Mouse (Mus musculus): ENCODE measurements at regions not wholly inside any gene's neighbourhood (a gene's known extent, or its start where the extent isn't known, plus 50 kb on each side); places are given as distances from the start of the nearest gene placed in this dataset.

- Histone ChIP-seq H3K9me3 (no peaks in the 10 kb centered on the region), H3K4me3 (no peak overlapping the region), H3K36me3 (replicated peaks) (no peaks in the 10 kb centered on the region), H3K9ac (no peak overlapping the region), H3K4me2 (no peak overlapping the region), H3K4me1 (no peaks in the 10 kb centered on the region), H3K27ac (no peak overlapping the region), H3K27me3 (replicated peaks) (no peaks in the 10 kb centered on the region)
- ATAC-seq (replicated peaks) = no peak
Measured at GRCm38 (mm10) chr14:17234898-17235297, 415.9 kb upstream of the Rarb start.

GRCm38 (mm10) chr14:17211502-17211901 lies 392.5 kb upstream of the Rarb start:
- no peak overlapping the region for H3K9ac ChIP-seq
- no peaks in the 10 kb centered on the region for H3K9me3 ChIP-seq
- H3K27me3 ChIP-seq (replicated peaks) = no peaks in the 10 kb centered on the region
- no peak overlapping the region for H3K27ac ChIP-seq
- no peak overlapping the region for H3K4me2 ChIP-seq
- ATAC-seq (replicated peaks) = no peak
- H3K4me1 ChIP-seq = no peaks in the 10 kb centered on the region
- H3K36me3 ChIP-seq (replicated peaks) = no peaks in the 10 kb centered on the region
- no peak overlapping the region for H3K4me3 ChIP-seq
- 93% methylated on average over 2 of the region's 2 CpGs for WGBS

- no peak for ATAC-seq (replicated peaks)
- WGBS = 96% methylated on average over 1 of the region's 1 CpGs
- H3K9ac ChIP-seq = no peak overlapping the region
- no peak overlapping the region for H3K27ac ChIP-seq
- H3K36me3 ChIP-seq (replicated peaks) = no peaks in the 10 kb centered on the region
- no peak overlapping the region for H3K4me3 ChIP-seq
- H3K4me2 ChIP-seq = no peak overlapping the region
- H3K4me1 ChIP-seq = no peaks in the 10 kb centered on the region
- H3K9me3 ChIP-seq = no peaks in the 10 kb centered on the region
- no peaks in the 10 kb centered on the region for H3K27me3 ChIP-seq (replicated peaks)
Measured at GRCm38 (mm10) chr14:17205691-17206090, 386.7 kb upstream of the Rarb start.

GRCm38 (mm10) chr14:17203251-17204015 lies 384.5 kb upstream of the Rarb start:
- 50% methylated on average over 1 of the region's 1 CpGs for WGBS
- H3K27ac ChIP-seq = no peak overlapping the region
- no peak overlapping the region for H3K9ac ChIP-seq
- H3K36me3 ChIP-seq (replicated peaks) = no peaks in the 10 kb centered on the region
- no peaks in the 10 kb centered on the region for H3K27me3 ChIP-seq (replicated peaks)
- H3K4me3 ChIP-seq = no peak overlapping the region
- no peaks in the 10 kb centered on the region for H3K4me1 ChIP-seq
- H3K9me3 ChIP-seq = no peaks in the 10 kb centered on the region
- no peak overlapping the region for H3K4me2 ChIP-seq
- ATAC-seq (replicated peaks) = no peak

DNA sequence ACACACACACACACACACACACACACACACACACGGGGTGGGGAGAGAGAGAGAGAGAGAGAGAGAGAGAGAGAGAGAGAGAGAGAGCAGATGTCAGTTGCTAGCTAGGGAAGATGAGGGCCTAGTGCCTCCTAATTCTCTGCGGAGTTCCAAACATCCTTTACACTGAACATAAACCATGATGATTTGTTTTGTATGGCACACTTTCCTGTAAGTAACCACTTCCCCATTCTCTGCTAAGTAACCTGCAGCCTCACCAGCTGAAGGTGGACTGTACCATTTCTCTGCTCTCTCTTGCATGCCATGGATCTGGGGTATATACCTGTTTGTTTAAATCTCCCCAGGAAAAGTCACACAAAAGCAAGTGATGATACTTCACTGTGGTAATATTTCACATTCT lies 374.0 kb upstream of the Rarb start:
- WGBS = 78% methylated on average over 2 of the region's 2 CpGs
- H3K4me1 ChIP-seq = no peaks in the 10 kb centered on the region
- no peaks in the 10 kb centered on the region for H3K36me3 ChIP-seq (replicated peaks)
- H3K9ac ChIP-seq = no peak overlapping the region
- H3K9me3 ChIP-seq = no peaks in the 10 kb centered on the region
- no peaks in the 10 kb centered on the region for H3K27me3 ChIP-seq (replicated peaks)
- H3K27ac ChIP-seq = no peak overlapping the region
- no peak overlapping the region for H3K4me2 ChIP-seq
- no peak overlapping the region for H3K4me3 ChIP-seq
- ATAC-seq (replicated peaks) = no peak

DNA sequence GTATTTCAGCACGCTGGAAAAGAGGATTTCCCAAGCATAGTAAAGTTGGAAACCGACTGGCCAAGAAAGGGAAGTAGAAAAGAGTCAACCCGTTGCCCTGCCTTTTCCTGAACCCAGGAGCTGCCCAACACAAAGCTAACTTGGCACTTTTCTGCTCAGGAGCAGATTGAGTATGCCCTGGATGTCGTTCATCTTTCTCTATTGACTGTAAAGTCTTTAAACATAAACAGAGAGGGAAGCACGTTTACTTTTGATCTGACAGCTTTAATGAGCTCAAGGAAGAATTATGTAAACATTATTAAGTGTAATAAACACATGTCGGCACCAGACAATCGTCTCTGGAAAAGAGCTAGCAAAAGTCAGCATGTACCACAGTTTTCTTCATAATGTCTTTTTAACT lies 354.3 kb upstream of the Rarb start:
- Histone ChIP-seq H3K27me3 (replicated peaks) (no peaks in the 10 kb centered on the region), H3K4me3 (peak overlapping the region; percentile 54), H3K9ac (peak overlapping the region; percentile 50; the same call in 1 of the 2 replicates), H3K4me1 (peaks cover 13% of the 10 kb centered on the region), H3K4me2 (peak overlapping the region; percentile 93), H3K36me3 (replicated peaks) (no peaks in the 10 kb centered on the region), H3K9me3 (no peaks in the 10 kb centered on the region), H3K27ac (no peak overlapping the region)
- 38% methylated on average over 7 of the region's 7 CpGs for WGBS
- peak; percentile 9; the same call in 1 of the 2 replicates for ATAC-seq (replicated peaks)

DNA sequence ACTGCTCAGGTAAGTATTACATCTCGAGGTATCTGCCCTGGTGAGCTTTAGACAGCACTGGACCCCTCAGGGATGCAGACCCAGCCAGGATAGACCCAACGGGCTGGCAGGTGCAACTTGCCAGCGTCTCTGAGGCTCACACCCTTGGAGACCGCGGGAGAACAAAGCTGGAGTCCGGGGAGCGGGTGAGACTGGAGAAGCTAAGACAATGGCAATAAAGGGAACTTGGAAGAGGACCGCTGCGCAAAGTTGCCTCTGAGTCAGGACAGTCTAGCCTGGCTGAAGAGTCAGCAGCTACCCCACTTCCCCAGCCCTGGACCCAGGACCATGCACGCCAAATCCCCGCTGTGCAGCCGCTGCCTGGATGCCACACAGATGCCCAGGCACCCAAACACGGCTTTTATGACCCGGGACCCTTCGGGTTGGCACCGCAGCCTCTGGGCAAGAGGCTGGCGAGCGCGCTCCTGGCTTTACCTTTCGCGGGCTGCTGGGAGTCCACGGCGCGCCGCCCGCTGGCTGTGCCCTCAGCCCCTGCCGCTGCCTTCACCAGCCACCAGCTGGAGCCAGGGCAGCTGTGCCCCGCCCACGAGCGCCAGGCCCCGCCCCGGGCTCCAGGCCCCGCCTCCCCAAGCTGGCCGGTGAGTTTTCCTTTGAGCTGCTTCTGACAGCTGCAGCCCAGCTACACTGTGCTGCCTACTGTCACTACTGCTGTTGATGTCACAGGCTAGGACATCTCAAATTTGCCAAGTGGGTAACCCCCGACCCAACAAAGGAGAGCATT lies 353.6 kb upstream of the Rarb start:
- peak; percentile 98 for ATAC-seq (replicated peaks)
- H3K27me3 ChIP-seq (replicated peaks) = no peaks in the 10 kb centered on the region
- peak overlapping the region; percentile 93 for H3K4me2 ChIP-seq
- no peaks in the 10 kb centered on the region for H3K36me3 ChIP-seq (replicated peaks)
- H3K4me1 ChIP-seq = peaks cover 13% of the 10 kb centered on the region
- H3K27ac ChIP-seq = no peak overlapping the region
- peak overlapping the region; percentile 54 for H3K4me3 ChIP-seq
- 2% methylated on average over 35 of the region's 35 CpGs for WGBS
- peak overlapping the region; percentile 50 for H3K9ac ChIP-seq
- no peaks in the 10 kb centered on the region for H3K9me3 ChIP-seq

GRCm38 (mm10) chr14:17171896-17172295 lies 352.9 kb upstream of the Rarb start:
- H3K4me1 ChIP-seq = peaks cover 13% of the 10 kb centered on the region
- peak overlapping the region; percentile 54 for H3K4me3 ChIP-seq
- no peaks in the 10 kb centered on the region for H3K9me3 ChIP-seq
- H3K27ac ChIP-seq = no peak overlapping the region
- peak; percentile 28; the same call in 1 of the 2 replicates for ATAC-seq (replicated peaks)
- H3K4me2 ChIP-seq = peak overlapping the region; percentile 93
- H3K36me3 ChIP-seq (replicated peaks) = no peaks in the 10 kb centered on the region
- WGBS = 45% methylated on average over 5 of the region's 5 CpGs
- H3K27me3 ChIP-seq (replicated peaks) = no peaks in the 10 kb centered on the region
- H3K9ac ChIP-seq = 0 out of 2 replicates have a peak overlapping the region, but pooled peaks have one; percentile 50

- Histone ChIP-seq H3K4me1 (no peaks in the 10 kb centered on the region), H3K36me3 (replicated peaks) (no peaks in the 10 kb centered on the region), H3K9me3 (no peaks in the 10 kb centered on the region), H3K4me3 (no peak overlapping the region), H3K27me3 (replicated peaks) (no peaks in the 10 kb centered on the region), H3K27ac (no peak overlapping the region), H3K9ac (no peak overlapping the region), H3K4me2 (no peak overlapping the region)
- no peak for ATAC-seq (replicated peaks)
- 85% methylated on average over 4 of the region's 4 CpGs for WGBS
Measured at GRCm38 (mm10) chr14:17158324-17158723, 339.4 kb upstream of the Rarb start.

DNA sequence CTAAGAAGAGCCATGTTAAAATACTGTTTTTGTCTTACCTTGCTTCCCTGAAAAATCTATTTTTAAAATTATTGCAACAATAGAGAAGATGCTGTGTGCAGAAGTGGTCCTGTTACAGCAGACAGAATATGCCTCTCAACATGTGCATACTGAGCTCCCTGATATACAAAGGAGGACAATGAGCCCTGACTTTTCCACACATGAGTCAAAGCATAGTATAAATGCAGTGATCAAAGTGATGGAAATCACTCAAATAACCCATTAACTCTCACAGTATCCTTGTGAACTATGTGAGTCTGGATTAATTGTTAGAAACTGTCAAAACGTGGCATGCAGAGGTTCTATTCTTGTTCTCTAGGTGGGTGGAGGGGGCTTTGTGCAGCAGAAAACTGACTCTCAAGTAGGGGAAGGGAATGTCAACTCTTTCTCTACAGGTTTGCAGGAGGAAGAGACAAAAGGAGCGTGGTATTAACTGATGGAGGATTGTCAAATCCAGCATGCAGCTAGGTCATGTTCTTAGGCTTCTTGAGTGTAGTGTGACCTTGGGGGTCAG lies 337.5 kb upstream of the Rarb start:
- no peaks in the 10 kb centered on the region for H3K9me3 ChIP-seq
- H3K9ac ChIP-seq = no peak overlapping the region
- H3K27ac ChIP-seq = no peak overlapping the region
- H3K36me3 ChIP-seq (replicated peaks) = no peaks in the 10 kb centered on the region
- no peaks in the 10 kb centered on the region for H3K4me1 ChIP-seq
- H3K4me3 ChIP-seq = no peak overlapping the region
- no peak for ATAC-seq (replicated peaks)
- H3K27me3 ChIP-seq (replicated peaks) = no peaks in the 10 kb centered on the region
- WGBS = 60% methylated on average over 2 of the region's 2 CpGs
- H3K4me2 ChIP-seq = no peak overlapping the region

GRCm38 (mm10) chr14:17120679-17121078 lies 301.7 kb upstream of the Rarb start:
- no peaks in the 10 kb centered on the region for H3K9me3 ChIP-seq
- H3K4me1 ChIP-seq = no peaks in the 10 kb centered on the region
- H3K27ac ChIP-seq = no peak overlapping the region
- H3K4me3 ChIP-seq = no peak overlapping the region
- 90% methylated on average over 1 of the region's 1 CpGs for WGBS
- H3K4me2 ChIP-seq = no peak overlapping the region
- no peaks in the 10 kb centered on the region for H3K36me3 ChIP-seq (replicated peaks)
- no peak overlapping the region for H3K9ac ChIP-seq
- H3K27me3 ChIP-seq (replicated peaks) = no peaks in the 10 kb centered on the region
- no peak for ATAC-seq (replicated peaks)

DNA sequence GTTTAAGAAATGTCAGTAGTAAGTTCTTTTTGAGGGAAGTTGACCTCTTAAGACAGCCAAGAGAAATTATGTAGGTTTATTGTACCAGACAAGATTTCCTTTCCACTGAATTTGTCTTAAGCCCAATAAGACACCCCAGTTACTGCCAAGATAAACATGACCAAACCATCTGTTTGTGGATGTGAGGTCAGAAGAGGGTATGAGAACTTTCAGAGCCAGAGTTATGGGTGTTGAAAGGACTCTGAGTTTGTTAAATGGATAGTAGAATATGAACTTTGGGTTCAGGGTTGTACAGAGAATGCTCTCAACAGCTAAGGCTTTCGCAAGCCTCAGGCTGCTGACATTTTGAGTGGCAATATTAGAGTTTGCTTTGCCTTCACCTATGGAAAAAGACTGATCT lies 287.7 kb upstream of the Rarb start:
- H3K27me3 ChIP-seq (replicated peaks) = no peaks in the 10 kb centered on the region
- 88% methylated on average over 1 of the region's 1 CpGs for whole genome bisulfite sequencing
- H3K9me3 ChIP-seq = no peaks in the 10 kb centered on the region
- no peaks in the 10 kb centered on the region for H3K36me3 ChIP-seq (replicated peaks)
- no peak overlapping the region for H3K4me3 ChIP-seq
- no peak overlapping the region for H3K27ac ChIP-seq
- H3K4me2 ChIP-seq = no peak overlapping the region
- no peak for ATAC-seq (replicated peaks)
- no peaks in the 10 kb centered on the region for H3K4me1 ChIP-seq
- H3K9ac ChIP-seq = no peak overlapping the region
